Mouse (Mus musculus) heart, adult 11 months (tissue): ENCODE results near the gene Fbxo42.
"Not testable (repeated sequence)": the region's sequence is repeated elsewhere in the genome, so short reads cannot be mapped to it uniquely, and the experiment has no call there.

Experiments used
- DNase-seq: peaks from one replicate; pipeline ENCODE4 v3.0.0; 2022

The Fbxo42 gene

GRCm38 (mm10) chr4:141137740-141138139 lies 10.0 kb upstream of the Fbxo42 start:
- DNase-seq: not testable (repeated sequence)

- DNase-seq: peak; percentile 93
Measured at GRCm38 (mm10) chr4:141138425-141139115, 9.1 kb upstream of the Fbxo42 start.

DNA sequence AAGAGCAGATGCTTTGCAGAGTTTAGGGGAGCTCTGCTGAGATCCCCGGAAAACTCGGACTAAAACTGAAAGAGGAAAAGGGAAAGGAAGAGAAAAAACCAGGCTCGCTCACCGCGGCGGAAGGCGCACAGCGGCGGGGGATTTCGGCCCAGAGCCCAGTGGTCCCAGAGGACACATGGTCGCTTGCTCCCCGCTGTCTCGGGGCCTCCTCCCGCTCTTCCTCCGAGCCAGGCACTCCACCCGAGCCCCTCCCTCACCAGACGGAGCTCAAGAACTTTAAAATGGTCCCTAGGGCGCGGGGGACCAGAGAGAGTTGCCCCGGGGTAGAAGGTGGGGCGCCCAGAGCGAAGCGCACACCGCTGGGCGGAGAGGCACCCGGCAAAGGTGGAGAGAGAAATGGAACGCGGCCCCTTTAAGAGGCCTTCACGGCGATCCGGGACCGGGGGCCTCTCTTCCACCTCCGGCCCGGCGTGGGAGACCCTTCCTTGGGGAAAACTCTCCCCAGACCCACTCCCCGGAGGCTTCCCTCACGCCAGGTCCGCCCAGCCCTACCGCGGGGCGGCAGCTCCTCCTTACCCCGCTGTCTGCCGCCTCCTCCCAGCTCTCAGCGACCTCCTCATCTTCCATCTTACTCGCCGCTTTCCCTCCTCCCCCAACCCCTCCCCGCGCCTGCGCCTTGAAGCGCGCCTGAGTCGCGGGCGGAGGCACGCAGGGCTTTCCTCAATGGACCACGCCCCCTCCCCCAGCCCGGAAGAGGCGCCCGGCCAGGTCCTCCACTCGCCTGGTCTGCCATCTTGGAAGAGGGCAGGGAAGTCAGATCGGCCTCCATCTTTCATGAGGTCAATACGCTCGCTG lies 8.4 kb upstream of the Fbxo42 start, which contains the start of gene Szrd1:
TSS of gene Szrd1 (minus strand) at position 660 of the 855 bp plus-strand sequence.
- peak; percentile 100 for DNase-seq

DNA sequence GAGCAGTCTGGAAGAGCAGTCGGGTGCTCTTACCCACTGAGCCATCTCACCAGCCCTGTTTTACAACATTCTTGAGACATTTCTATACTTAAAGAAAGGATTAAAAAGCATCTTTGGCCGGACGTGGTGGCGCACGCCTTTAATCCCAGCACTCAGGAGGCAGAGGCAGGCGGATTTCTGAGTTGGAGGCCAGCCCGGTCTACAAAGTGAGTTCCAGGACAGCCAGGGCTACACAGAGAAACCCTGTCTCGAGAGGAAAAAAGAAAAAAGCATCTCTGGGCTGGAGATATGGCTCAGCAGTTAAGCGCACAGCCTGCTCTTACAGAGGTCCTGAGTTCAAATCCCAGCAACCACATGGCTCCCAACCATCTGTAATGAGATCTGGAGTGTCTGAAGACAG lies 7.4 kb upstream of the Fbxo42 start:
- DNase-seq: peak; percentile 89

- DNase-seq: peak; percentile 87
Measured at GRCm38 (mm10) chr4:141140967-141141366, 6.7 kb upstream of the Fbxo42 start.

GRCm38 (mm10) chr4:141142285-141142811 lies 5.4 kb upstream of the Fbxo42 start:
- peak; percentile 97 for DNase-seq

GRCm38 (mm10) chr4:141145124-141145523 lies 2.6 kb upstream of the Fbxo42 start:
- DNase-seq: not testable (repeated sequence)

DNA sequence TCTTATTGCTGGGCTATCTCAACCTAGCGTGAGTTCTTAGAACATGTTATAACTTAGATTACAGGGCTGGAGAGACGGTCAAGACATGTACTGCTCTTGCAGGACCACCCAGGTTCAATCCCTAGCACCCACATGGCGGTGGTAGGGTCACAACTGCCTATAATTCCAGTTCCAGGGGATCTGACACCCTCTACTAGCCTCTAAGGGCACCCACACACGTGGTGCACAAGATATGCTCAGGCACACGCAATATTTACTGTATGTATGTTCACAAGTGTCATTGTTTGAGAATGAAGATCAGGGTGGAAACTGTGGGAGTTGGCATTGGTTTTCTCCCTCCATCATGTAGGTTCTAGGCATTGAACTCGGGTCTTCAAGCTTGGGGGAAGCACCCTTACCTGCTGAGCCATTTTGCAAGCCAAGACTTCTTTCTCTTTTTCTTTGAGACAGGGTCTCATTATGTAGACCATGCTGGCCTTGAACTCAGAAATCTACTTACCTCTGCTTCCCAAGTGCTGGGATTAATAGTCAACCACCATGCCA lies 1.2 kb upstream of the Fbxo42 start:
- DNase-seq: peak; percentile 79

- peak; percentile 97 for DNase-seq
Measured at GRCm38 (mm10) chr4:141148009-141148801, 492 bp downstream of the Fbxo42 start.

DNA sequence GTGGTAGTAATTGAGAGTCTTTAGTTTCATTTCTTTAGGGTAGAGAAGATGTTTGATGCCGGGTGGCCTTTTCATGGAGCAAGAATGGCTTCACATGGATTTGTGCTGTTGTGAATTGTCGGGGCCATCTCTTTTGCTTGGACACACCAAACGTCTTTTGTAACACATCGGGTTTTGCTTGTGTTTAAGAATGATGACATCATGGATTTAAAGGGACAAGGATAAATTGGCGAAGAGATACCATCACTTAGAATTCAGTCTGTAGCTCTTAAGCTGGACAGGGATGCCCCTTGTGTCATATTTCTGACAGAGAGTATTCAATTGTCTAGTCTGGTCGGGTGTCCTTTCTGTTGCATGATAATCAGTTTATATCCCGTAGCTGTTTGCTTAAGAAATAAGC lies 1.4 kb downstream of the Fbxo42 start:
- no peak for DNase-seq

DNA sequence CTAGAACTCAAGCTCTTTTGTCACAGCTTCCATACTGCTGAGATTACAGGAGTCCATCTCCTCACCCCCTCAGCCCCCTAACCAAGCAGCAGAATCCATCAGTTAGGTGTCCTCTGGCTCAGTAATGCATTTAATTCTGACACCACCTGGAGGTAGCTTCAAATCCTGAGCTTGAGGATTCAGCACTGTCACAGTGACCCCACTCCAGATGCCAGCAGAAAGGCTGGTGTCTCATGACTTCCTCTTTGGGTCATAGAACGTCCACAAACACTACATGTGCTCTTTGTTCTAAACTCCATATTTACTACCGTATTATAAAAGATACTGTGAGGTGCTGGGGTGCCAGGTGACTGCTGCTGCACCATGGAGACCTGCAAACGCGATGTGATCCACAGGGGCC lies 9.8 kb downstream of the Fbxo42 start:
- DNase-seq: peak; percentile 89

DNA sequence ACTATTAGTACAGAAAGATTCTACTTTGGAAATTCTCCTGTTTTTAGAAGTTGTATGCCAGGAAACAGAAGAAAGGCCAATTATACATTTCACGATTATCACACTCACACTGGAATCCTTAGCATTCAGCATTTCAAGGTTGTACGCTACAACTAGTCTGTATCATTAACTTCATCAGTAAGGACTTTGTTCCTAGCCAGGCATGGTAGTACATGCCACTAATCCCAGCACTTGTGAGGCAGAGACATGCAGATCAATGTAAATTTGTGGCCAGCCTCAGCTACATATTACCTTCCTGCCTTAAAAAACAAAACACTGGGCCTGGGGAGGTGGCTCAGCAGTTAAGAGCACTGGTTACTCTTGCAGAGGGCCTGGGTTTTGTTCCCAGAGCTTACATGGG lies 10.9 kb downstream of the Fbxo42 start:
- no peak for DNase-seq

GRCm38 (mm10) chr4:141159093-141159492 lies 11.4 kb downstream of the Fbxo42 start:
- no peak for DNase-seq

DNA sequence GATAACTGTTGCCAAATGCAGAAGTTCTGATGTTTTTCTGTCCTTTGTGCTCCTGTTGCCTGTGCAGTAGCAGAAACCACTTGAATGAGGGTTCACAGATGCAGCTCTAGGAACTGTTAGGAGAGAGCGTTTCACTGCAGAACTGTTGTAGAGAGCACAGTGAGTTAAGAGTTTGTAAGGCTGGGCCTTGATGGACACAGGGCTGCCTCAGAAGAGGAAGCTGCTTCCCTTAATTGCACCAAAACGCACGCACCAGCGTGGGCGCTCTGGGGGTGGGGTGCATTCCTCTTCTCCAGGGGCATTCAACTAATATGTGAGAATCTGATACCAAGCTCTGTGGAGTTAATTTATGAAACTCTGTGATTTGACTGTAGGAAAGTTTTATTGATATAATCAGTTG lies 12.0 kb downstream of the Fbxo42 start:
- no peak for DNase-seq

- DNase-seq: no peak
Measured at GRCm38 (mm10) chr4:141160193-141160592, 12.5 kb downstream of the Fbxo42 start.

- no peak for DNase-seq
Measured at GRCm38 (mm10) chr4:141161699-141162208, 14.0 kb downstream of the Fbxo42 start.

GRCm38 (mm10) chr4:141163729-141164128 lies 16.0 kb downstream of the Fbxo42 start:
- DNase-seq: peak; percentile 79

- DNase-seq: no peak
Measured at GRCm38 (mm10) chr4:141165744-141166292, 18.1 kb downstream of the Fbxo42 start.

DNA sequence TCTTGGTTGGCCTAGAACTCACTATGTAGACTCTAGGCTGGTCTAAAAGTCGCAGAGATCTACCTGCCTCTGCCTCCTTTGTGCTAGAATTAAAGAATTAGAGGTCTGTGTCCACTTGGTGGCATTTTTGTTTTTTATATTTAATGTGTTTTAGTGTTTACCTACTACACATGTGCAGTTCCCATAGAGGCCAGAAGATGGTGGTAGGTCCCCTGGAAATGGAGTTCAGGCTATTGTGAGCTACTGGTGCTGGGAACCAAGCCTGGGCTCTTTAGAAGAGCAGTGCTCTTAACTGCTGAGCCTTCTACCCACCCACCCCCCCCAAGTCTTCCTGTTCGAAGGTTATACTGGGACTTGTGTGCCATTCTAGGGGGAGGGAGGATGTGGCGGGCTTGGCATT lies 19.4 kb downstream of the Fbxo42 start:
- no peak for DNase-seq

GRCm38 (mm10) chr4:141172121-141172520 lies 24.4 kb downstream of the Fbxo42 start:
- no peak for DNase-seq

- DNase-seq: peak; percentile 96
Measured at GRCm38 (mm10) chr4:141175783-141176182, 28.1 kb downstream of the Fbxo42 start.

DNA sequence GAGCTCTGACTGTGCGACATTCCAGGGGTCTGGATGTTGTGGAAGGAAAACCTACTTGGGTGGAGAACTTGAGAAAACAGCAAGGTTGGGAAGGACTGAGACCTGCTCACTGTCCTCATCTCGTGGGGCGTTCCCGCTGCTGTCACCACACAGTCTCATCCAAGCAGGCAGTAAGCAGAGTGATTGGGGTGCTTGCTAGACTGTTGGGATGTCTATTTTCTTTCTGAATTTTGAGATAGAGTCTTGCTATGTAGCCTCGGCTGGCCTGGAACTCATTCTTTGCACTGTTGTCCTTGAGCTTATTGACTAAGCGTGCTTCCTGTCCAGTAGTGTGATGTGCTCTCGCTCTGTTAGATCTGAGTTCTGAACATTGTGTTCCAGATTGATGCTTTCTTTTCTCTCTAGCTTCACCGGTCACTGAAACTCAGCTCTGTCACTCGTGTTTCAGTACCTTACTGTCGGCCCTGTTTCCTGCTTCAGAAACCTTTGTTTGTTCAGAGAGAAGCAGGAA lies 28.7 kb downstream of the Fbxo42 start:
- DNase-seq: peak; percentile 92
